Mouse (Mus musculus): ENCODE data around the gene Kmt2d. TPM values are rescaled to one million over a fixed set of nuclear protein-coding genes. Genes with fewer than 3 reads are reported as not detected.
"Not testable (repeated sequence)": the region's sequence is repeated elsewhere in the genome, so short reads cannot be mapped to it uniquely, and the experiment has no call there.

Gene Kmt2d
- polyA plus RNA-seq, 1 experiment from 2014 or later: 20.1 TPM

DNA sequence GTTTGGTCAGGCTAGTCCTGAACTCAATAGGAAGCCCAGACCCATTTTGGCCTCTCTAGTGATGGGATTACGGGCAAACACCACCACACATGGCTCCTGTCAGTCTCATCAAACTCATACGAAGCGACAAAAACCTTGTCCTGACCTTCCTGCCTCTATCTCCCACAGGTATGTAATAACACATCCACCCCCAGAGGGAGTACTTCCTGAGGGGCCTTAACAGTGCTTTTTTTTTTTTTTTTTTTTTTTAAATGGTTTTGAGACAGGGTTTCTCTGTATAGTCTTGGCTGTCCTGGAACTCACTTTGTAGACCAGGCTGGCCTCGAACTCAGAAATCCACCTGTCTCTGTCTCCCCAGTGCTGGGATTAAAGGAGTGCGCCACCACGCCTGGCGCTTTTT, 52.8 kb downstream of the Kmt2d start:
- Histone ChIP-seq H3K36me3 (ENCODE audit: control insufficient read depth, insufficient read depth, low read length) (peaks cover 7% of the 10 kb centered on the region; the same call in 1 of the 2 replicates), H3K4me1 (replicated peaks; ENCODE audit: control insufficient read depth, insufficient read depth, low read length) (no peaks in the 10 kb centered on the region), H3K9ac (ENCODE audit: low read length) (no peak overlapping the region), H3K4me2 (ENCODE audit: low read depth, low read length, severe bottlenecking) (no peak overlapping the region), H3K27ac (ENCODE audit: low read depth, low read length) (no peak overlapping the region), H3K9me3 (ENCODE audit: control insufficient read depth, low read length) (no peaks in the 10 kb centered on the region), H3K4me3 (ENCODE audit: low read depth, low read length) (no peak overlapping the region), H3K27me3 (ENCODE audit: control insufficient read depth, insufficient read depth, low read length) (no peaks in the 10 kb centered on the region)
- no peak for DNase-seq (ENCODE audit: low spot score)
- WGBS: 93% methylated on average over 7 of the region's 7 CpGs
- ATAC-seq (replicated peaks; ENCODE audit: low FRiP score): no peak

DNA sequence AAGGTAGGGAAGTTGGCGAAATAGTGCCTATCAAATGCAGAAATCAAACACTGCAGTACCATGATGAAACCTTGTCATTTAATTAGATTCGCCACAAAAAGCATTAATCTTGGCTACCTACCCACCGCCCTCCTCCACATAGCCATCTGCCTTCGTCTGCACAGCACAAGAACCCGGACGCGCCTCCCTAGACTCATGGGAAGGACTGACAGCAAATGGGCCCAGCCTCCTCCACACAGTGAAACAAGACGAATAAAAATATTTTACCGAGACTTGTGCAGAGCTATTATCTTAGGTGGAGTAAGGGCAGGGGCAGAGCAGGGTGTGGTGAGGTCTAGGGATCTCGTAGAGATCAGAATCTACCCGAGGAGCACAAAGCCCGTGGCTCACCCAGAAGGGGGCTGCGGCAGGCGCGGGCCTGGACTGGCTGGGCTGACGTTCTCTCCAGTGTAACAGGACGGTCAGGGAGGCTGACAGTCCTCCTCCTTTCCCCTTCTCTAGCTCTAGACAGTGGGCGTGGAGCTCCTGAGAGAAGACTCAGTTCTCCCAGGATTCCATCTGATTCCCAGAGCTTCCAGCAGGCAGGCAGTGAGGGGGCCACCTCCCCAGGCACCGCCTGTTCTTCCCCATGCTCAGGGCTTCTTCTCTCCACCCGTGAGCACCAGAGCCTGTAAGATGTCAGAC, 58.1 kb downstream of the Kmt2d start:
- H3K27ac ChIP-seq (ENCODE audit: low read depth, low read length): no peak overlapping the region
- no peak overlapping the region for H3K4me2 ChIP-seq (ENCODE audit: low read depth, low read length, severe bottlenecking)
- peaks cover 4% of the 10 kb centered on the region; the same call in 1 of the 2 replicates for H3K4me1 ChIP-seq (replicated peaks; ENCODE audit: control insufficient read depth, insufficient read depth, low read length)
- no peak overlapping the region for H3K4me3 ChIP-seq (ENCODE audit: low read depth, low read length)
- peaks cover 7% of the 10 kb centered on the region; the same call in 1 of the 2 replicates for H3K36me3 ChIP-seq (ENCODE audit: control insufficient read depth, insufficient read depth, low read length)
- DNase-seq (ENCODE audit: low spot score) (no peak), ATAC-seq (replicated peaks; ENCODE audit: low FRiP score) (no peak)
- no peak overlapping the region for H3K9ac ChIP-seq (ENCODE audit: low read length)
- H3K27me3 ChIP-seq (ENCODE audit: control insufficient read depth, insufficient read depth, low read length): peaks cover 22% of the 10 kb centered on the region
- no peaks in the 10 kb centered on the region for H3K9me3 ChIP-seq (ENCODE audit: control insufficient read depth, low read length)
- WGBS: 88% methylated on average over 20 of the region's 20 CpGs

DNA sequence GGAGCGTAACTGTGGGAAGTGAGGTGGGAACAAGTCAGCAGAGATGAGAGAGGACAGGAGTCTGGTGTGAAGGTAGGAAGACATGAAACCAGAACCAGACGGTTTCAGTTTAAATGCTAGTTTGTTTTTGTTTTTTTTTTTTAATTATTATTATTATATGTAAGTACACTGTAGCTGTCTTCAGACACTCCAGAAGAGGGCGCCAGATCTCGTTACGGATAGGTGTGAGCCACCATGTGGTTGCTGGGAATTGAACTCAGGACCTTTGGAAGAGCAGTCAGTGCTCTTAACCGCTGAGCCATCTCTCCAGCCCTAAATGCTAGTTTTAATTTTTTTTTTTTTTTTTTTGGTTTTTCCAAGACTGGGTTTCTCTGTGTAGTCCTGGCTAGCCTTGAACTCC, 60.8 kb downstream of the Kmt2d start:
- H3K9ac ChIP-seq (ENCODE audit: low read length); H3K36me3 ChIP-seq (ENCODE audit: control insufficient read depth, insufficient read depth, low read length); DNase-seq (ENCODE audit: low spot score); ATAC-seq (replicated peaks; ENCODE audit: low FRiP score); H3K9me3 ChIP-seq (ENCODE audit: control insufficient read depth, low read length); H3K27ac ChIP-seq (ENCODE audit: low read depth, low read length); H3K4me3 ChIP-seq (ENCODE audit: low read depth, low read length); H3K4me2 ChIP-seq (ENCODE audit: low read depth, low read length, severe bottlenecking): not testable (repeated sequence)
- peaks cover 14% of the 10 kb centered on the region for H3K4me1 ChIP-seq (replicated peaks; ENCODE audit: control insufficient read depth, insufficient read depth, low read length)
- 73% methylated on average over 6 of the region's 6 CpGs for WGBS
- peaks cover 48% of the 10 kb centered on the region for H3K27me3 ChIP-seq (ENCODE audit: control insufficient read depth, insufficient read depth, low read length)

DNA sequence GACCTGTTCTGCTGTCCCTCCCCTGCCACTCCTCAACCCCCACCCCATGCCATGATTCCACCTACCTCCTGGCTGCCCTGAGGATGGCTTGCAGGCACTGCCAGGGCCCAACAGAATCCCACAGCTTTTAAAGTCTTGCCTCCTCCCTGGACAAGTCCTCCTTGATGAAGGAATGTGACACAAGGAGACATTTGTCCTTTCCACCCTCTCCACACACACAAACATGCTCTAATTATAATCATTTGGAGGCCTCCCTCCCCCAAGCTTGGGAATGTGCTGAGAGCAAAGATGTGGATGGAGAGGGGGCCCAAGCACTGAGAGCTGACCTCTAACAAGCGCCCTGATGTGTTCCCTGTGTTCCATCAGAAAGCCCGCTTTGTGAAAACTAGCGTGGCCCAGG, 61.6 kb downstream of the Kmt2d start, which contains the start of gene Ddn:
Gene Ddn (minus strand): TSS at position 101 of the 400 bp plus-strand sequence.
- Histone ChIP-seq H3K4me2 (ENCODE audit: low read depth, low read length, severe bottlenecking) (no peak within 1 kb of the TSS), H3K36me3 (ENCODE audit: control insufficient read depth, insufficient read depth, low read length) (peaks cover 5% of the 10 kb centered on the region; the same call in 1 of the 2 replicates), H3K9ac (ENCODE audit: low read length) (no peak within 1 kb of the TSS), H3K27me3 (ENCODE audit: control insufficient read depth, insufficient read depth, low read length) (peaks cover 57% of the 10 kb centered on the region), H3K27ac (ENCODE audit: low read depth, low read length) (no peak within 1 kb of the TSS), H3K4me1 (replicated peaks; ENCODE audit: control insufficient read depth, insufficient read depth, low read length) (peaks cover 14% of the 10 kb centered on the region), H3K9me3 (ENCODE audit: control insufficient read depth, low read length) (no peaks in the 10 kb centered on the region), H3K4me3 (ENCODE audit: low read depth, low read length) (no peak within 1 kb of the TSS)
- DNase-seq (ENCODE audit: low spot score) (no peak), ATAC-seq (replicated peaks; ENCODE audit: low FRiP score) (no peak)
- 40% methylated on average over 3 of the region's 3 CpGs for WGBS

DNA sequence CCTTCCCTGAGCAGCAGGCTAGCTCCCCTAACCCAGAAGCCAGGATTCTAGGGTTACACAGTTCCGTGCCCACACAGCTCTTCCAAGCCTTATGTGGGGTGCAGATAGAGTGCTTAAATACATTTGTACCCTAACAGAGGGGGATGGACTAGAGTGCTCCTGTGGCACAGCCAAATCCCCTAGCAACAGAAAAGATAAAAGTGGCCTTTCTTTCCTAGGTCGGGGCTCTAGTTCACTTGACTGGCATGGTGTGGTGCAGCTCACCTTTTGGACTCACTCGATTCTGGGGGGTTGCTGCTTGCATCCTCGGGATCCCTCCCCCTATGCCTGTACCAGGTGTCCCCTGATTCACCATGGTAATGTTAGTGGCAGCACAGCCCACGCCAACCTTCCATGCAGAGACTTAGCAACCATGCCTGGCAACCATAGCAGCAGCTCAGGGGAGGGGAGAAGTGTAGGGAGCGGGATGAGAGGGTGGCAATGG, 62.3 kb downstream of the Kmt2d start:
- no peaks in the 10 kb centered on the region for H3K9me3 ChIP-seq (ENCODE audit: control insufficient read depth, low read length)
- H3K27me3 ChIP-seq (ENCODE audit: control insufficient read depth, insufficient read depth, low read length): peaks cover 64% of the 10 kb centered on the region
- no peak overlapping the region for H3K9ac ChIP-seq (ENCODE audit: low read length)
- no peak overlapping the region for H3K4me2 ChIP-seq (ENCODE audit: low read depth, low read length, severe bottlenecking)
- DNase-seq (ENCODE audit: low spot score) (peak; percentile 57), ATAC-seq (replicated peaks; ENCODE audit: low FRiP score) (no peak)
- no peak overlapping the region for H3K4me3 ChIP-seq (ENCODE audit: low read depth, low read length)
- H3K36me3 ChIP-seq (ENCODE audit: control insufficient read depth, insufficient read depth, low read length): no peaks in the 10 kb centered on the region; the same call in 1 of the 2 replicates
- H3K27ac ChIP-seq (ENCODE audit: low read depth, low read length): no peak overlapping the region
- H3K4me1 ChIP-seq (replicated peaks; ENCODE audit: control insufficient read depth, insufficient read depth, low read length): peaks cover 14% of the 10 kb centered on the region
- WGBS: 6% methylated on average over 6 of the region's 6 CpGs

DNA sequence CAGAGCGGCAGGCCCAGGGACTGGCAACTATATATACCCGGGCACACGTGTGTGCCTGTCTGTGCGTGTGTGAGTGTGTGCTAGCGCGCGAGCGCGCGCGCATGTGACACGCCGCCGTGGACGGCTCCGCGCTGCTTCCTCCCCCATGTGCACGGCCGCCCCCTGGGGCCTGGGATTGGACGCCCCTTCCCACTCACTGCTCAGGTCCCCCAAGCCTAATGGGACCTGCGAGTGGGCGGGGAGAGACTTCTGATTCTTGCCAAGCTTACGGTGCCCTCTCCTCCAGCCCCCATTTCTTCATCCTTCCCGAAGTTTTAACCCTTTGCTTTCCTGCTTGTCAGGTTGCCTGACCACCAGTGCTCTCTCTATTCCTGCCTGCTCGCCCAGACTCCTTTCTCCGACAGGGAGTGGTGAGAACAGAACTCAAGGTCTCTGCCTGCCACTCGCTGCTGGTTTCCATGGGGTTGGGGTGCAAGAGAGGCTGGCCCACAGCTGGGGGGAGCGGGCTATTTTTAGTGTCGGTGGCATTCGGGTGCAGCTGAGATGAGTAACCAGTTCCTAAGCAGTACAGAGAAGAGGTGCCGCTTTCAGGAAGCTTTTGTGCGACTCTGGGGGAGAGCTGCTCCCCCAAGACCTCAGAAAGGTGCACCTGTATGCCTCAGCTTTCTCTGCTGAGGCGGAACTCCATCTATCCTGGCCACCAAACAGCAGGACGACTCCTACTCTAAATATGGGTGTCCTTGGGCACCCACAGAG, 62.9 kb downstream of the Kmt2d start:
- peaks cover 70% of the 10 kb centered on the region for H3K27me3 ChIP-seq (ENCODE audit: control insufficient read depth, insufficient read depth, low read length)
- no peaks in the 10 kb centered on the region for H3K9me3 ChIP-seq (ENCODE audit: control insufficient read depth, low read length)
- H3K4me2 ChIP-seq (ENCODE audit: low read depth, low read length, severe bottlenecking): peak overlapping the region; percentile 48
- WGBS: under 1% methylated on average over 34 of the region's 34 CpGs
- ATAC-seq (replicated peaks; ENCODE audit: low FRiP score): no peak
- no peaks in the 10 kb centered on the region for H3K36me3 ChIP-seq (ENCODE audit: control insufficient read depth, insufficient read depth, low read length)
- H3K4me1 ChIP-seq (replicated peaks; ENCODE audit: control insufficient read depth, insufficient read depth, low read length): peaks cover 14% of the 10 kb centered on the region
- DNase-seq (ENCODE audit: low spot score): peak; percentile 65
- no peak overlapping the region for H3K27ac ChIP-seq (ENCODE audit: low read depth, low read length)
- H3K4me3 ChIP-seq (ENCODE audit: low read depth, low read length): peak overlapping the region; percentile 23
- no peak overlapping the region; the same call in 1 of the 2 replicates for H3K9ac ChIP-seq (ENCODE audit: low read length)

DNA sequence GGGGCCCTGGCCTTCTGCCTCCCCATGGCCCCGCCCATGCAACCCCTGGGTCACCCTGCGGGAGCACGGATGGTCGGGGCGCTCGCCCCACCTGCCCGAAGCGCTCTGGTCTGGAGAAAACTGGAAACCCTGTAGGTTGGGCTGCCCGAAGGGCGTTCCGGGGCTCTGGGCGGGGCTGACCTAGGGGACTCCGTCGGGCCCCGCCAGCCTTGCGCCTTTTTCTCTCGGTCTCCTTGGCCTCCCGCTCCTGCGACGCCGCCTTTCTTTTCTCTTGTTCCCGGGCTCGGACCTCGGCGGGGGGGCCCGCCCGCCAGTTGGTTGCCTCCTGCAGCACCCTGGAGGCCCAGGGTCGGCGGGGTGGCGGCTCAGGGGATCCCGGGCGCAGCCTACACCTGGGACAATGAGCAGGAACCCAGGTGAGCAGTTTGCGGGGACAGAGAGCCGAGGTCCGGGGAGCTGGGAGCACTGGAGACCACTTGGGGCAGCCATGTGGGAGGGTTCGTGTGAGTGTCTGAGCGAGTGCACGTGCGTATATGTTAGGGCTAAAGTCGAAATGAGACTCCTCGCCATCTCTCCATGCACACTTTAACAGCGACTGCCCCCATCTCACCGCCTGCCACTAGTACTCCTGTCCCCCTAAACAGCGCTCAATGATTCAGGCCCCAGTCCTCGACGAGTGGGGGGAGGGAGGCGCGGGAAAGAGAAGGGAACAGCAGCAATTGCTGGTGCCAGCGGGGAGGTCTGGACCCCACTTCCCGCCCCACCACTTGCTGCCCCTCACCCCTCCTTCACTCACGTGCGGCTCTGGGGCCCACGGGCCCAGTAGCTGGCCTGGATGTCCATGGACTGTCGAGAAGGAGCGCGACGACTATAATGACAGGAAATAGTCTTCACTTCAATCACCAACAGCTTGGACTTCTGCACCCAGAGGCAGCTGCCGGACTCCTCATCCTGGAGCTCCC, 63.9 kb downstream of the Kmt2d start:
- Histone ChIP-seq H3K4me2 (ENCODE audit: low read depth, low read length, severe bottlenecking) (peak overlapping the region; percentile 48; the same call in 1 of the 2 replicates), H3K4me3 (ENCODE audit: low read depth, low read length) (peak overlapping the region; percentile 23), H3K27ac (ENCODE audit: low read depth, low read length) (no peak overlapping the region), H3K9ac (ENCODE audit: low read length) (no peak overlapping the region), H3K27me3 (ENCODE audit: control insufficient read depth, insufficient read depth, low read length) (peaks cover 79% of the 10 kb centered on the region), H3K4me1 (replicated peaks; ENCODE audit: control insufficient read depth, insufficient read depth, low read length) (peaks cover 14% of the 10 kb centered on the region), H3K36me3 (ENCODE audit: control insufficient read depth, insufficient read depth, low read length) (no peaks in the 10 kb centered on the region), H3K9me3 (ENCODE audit: control insufficient read depth, low read length) (no peaks in the 10 kb centered on the region)
- DNase-seq (ENCODE audit: low spot score) (peak; percentile 72), ATAC-seq (replicated peaks; ENCODE audit: low FRiP score) (no peak)
- under 1% methylated on average over 56 of the region's 58 CpGs for WGBS
